ENCODE assay signal across 8 mouse cellular contexts in the genomic region with DNA sequence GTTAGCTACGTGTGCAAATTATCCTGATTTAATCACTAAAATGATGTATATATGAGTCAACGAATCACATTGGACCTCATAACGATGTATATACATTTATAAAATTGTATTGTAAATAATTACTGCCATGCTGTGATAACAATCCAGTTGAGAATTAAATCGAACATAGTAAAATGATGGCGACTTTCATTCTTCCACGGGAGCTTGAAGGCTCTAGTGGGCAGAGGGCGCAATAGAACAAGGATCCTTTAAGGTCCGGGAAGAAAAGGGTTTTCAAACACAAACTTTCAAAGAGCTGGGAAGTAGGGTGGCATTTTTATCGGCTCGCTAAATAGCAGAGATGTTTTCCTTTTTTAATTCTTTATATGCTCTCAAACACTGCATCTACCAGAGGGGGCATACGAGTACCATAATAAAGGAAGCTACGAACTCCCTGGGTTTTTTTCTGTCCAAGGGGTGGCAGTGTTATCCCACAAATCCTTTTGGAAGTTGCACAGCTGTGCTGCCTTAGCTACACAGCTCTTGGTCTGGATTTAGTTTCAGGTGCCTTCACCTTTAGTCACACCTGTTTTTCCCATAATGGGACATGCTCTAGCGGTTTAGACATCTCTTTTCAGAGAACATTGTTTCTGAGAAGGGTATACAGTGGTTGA.
A peak's percentile ranks its signal among the peaks of the same experiment; 100 is the strongest.
DNase-seq lines count a peak whose midpoint lies in the region; ATAC-seq and TF ChIP-seq lines count a peak whose summit lies in the region.

No protein-coding gene starts in this region.

- 28% methylated on average over 13 of the region's 13 CpGs for WGBS in forebrain, embryonic 14.5 days
- 23% methylated on average over 13 of the region's 13 CpGs for WGBS in heart, postnatal 0 days

- no peak overlapping the region for H3K27ac ChIP-seq in forebrain, embryonic 14.5 days (ENCODE audit: low read depth, low read length)
- no peak overlapping the region for H3K27ac ChIP-seq in heart, postnatal 0 days (ENCODE audit: low read depth)

- H3K36me3 ChIP-seq in forebrain, embryonic 14.5 days (ENCODE audit: control insufficient read depth, insufficient read depth, low read length) = no peaks in the 10 kb centered on the region
- H3K36me3 ChIP-seq in heart, postnatal 0 days (replicated peaks; ENCODE audit: control insufficient read depth, insufficient read depth, low read length) = no peaks in the 10 kb centered on the region

- no peaks in the 10 kb centered on the region for H3K9me3 ChIP-seq in forebrain, embryonic 14.5 days (replicated peaks; ENCODE audit: control insufficient read depth, low read length)
- no peaks in the 10 kb centered on the region for H3K9me3 ChIP-seq in heart, postnatal 0 days (replicated peaks; ENCODE audit: control insufficient read depth, low read length)

- DNase-seq in MN1 (ENCODE audit: low spot score) = peak; percentile 55
- peak; percentile 95 for DNase-seq in forebrain, embryonic 14.5 days (ENCODE audit: low spot score)
- DNase-seq in heart, postnatal 0 days (ENCODE audit: low spot score) = peak; percentile 74
- DNase-seq in kidney, postnatal 25 days = peak; percentile 52 to 77
- DNase-seq in lung, adult 18-20 months = peak; percentile 26 to 67
- peak; percentile 39 for DNase-seq in ovary, adult 18-20 months (ENCODE audit: low spot score)

- H3K4me2 ChIP-seq in forebrain, embryonic 14.5 days (ENCODE audit: low read length) = peak overlapping the region; percentile 44
- H3K4me2 ChIP-seq in heart, postnatal 0 days (ENCODE audit: low read depth, low read length) = peak overlapping the region; percentile 53

- no peak for TF ChIP-seq EP300 in heart, postnatal 0 days (IDR thresholded peaks at IDR 0.05; ENCODE audit: low read depth)

- H3K4me1 ChIP-seq in forebrain, embryonic 14.5 days (ENCODE audit: control insufficient read depth, insufficient read depth, low read length) = no peaks in the 10 kb centered on the region
- no peaks in the 10 kb centered on the region for H3K4me1 ChIP-seq in heart, postnatal 0 days (ENCODE audit: control insufficient read depth, insufficient read depth)

- peak; percentile 79 for ATAC-seq in cerebellum, adult (ENCODE audit: insufficient number of reproducible peaks, low FRiP score, low TSS enrichment)
- ATAC-seq in forebrain, embryonic 14.5 days = peak; percentile 99
- ATAC-seq in heart, postnatal 0 days (ENCODE audit: insufficient read depth, low read depth) = peak; percentile 76
- no peak for ATAC-seq in activated CD4-positive, CD25-positive, alpha-beta regulatory T cell, adult 4 months

- no peak overlapping the region for H3K4me3 ChIP-seq in forebrain, embryonic 14.5 days (ENCODE audit: low read depth, low read length)
- H3K4me3 ChIP-seq in heart, postnatal 0 days (ENCODE audit: low read depth, low read length) = peak overlapping the region; percentile 34

- peak overlapping the region; percentile 40; the same call in 1 of the 2 replicates for H3K9ac ChIP-seq in forebrain, embryonic 14.5 days (ENCODE audit: low read length)
- H3K9ac ChIP-seq in heart, postnatal 0 days (replicated peaks; ENCODE audit: low read depth, low read length) = no peak overlapping the region

- TF ChIP-seq CTCF in heart, postnatal 0 days (IDR thresholded peaks at IDR 0.05; ENCODE audit: low read depth) = peak; percentile 94

- no peaks in the 10 kb centered on the region for H3K27me3 ChIP-seq in forebrain, embryonic 14.5 days (replicated peaks; ENCODE audit: control insufficient read depth, insufficient read depth, low read length)
- H3K27me3 ChIP-seq in heart, postnatal 0 days (ENCODE audit: control insufficient read depth, insufficient read depth, low read length) = no peaks in the 10 kb centered on the region

Comparison
In these comparisons a context has a peak if more than half of its experiments do, and no peak if none do; other contexts are left out.
1. DNase-seq: peak in every context shown above with its lines; median percentile 95 in forebrain, embryonic 14.5 days; 74 in heart, postnatal 0 days; 64 in kidney, postnatal 25 days; 55 in MN1; 46 in lung, adult 18-20 months; 39 in ovary, adult 18-20 months.